Mouse (Mus musculus) CD4-positive, CD25-positive, alpha-beta regulatory T cell, adult 2 months (primary cell): Measurements from ENCODE around the gene Nfkb2.

Source experiments
- DNase-seq: peaks from one replicate; pipeline ENCODE4 v3.0.0-alpha.2; 2012; ENCODE audit warnings: low read depth, low spot score

Gene Nfkb2

GRCm38 (mm10) chr19:46308706-46309435 is 4.8 kb downstream of the Nfkb2 start:
- DNase-seq = peak; percentile 94

DNA sequence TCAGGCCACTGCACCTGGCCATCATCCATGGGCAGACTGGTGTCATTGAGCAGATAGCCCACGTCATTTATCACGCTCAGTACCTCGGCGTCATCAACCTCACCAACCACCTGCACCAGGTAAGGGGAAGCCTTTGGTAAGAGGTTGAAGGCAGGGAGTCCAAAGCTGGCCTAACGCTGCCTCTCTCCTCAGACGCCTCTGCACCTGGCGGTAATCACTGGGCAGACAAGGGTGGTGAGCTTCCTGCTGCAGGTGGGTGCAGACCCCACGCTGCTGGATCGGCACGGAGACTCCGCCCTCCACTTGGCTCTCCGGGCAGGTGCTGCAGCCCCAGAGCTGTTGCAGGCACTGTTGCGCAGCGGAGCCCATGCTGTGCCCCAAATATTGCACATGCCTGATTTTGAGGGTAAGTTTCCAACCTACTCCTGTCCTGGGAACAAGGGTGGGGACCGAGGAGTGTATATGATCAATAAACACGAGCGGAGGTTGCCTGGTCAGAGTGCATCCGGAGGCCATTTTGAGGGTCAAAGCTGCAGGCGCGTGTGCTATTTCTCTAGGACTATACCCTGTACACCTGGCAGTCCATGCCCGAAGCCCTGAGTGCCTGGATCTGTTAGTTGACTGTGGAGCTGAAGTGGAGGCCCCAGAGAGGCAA is 5.7 kb downstream of the Nfkb2 start:
- no peak for DNase-seq

DNA sequence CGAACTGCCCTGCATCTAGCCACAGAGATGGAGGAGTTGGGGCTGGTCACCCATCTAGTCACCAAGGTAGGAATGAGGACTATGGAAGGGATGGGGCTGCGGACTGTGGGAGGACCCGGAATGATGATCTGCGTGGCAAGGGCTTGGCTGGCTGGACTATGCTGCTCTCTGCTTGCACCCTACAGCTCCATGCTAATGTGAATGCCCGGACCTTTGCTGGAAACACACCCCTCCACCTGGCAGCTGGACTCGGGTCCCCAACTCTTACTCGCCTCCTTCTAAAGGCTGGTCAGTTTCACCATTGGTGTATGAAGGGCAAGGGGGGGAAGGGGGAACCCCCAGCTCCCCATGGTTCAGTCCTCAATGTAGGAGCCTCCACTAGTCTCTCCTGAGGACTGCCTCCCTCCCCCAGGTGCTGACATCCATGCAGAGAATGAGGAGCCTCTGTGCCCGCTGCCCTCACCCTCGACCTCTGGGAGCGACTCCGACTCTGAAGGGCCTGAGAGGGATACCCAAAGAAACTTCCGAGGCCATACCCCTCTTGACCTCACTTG is 6.3 kb downstream of the Nfkb2 start:
- DNase-seq = no peak

DNA sequence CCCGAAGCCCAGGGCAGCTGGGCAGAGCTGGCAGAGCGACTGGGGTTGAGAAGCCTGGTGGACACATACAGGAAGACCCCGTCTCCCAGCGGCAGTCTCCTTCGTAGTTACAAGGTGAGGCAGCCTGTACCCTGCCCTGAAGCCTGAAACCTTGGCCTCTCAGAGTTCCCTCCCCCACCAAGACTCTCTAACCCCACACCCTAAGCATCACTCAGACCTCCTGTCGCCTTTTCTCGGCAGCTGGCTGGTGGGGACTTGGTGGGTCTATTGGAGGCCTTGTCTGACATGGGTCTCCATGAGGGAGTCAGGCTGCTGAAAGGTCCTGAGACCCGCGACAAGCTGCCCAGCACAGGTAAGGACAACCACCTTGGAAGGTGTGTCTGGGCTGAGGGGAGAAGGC is 7.2 kb downstream of the Nfkb2 start:
- no peak for DNase-seq

GRCm38 (mm10) chr19:46312566-46312965 is 8.4 kb downstream of the Nfkb2 start:
- DNase-seq = no peak

DNA sequence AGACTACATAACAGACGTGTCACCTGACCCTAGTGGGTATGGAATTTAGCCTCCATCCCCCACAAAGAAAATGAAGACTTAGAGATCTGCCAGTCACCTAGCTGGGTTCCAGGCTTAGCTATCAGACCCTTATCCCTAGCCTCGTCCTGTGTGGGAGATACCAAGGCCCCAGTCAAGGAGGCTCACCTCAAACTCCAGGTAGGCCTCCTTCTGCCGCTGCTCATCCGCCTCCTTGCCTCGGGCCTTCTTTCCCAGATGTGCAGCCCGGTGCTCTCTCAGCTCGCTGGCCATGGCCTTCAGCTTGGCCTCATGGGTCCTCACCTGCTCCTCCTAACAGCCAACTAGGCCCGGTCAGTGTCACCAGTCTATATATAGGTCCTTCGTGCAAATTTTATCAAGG is 9.0 kb downstream of the Nfkb2 start:
- DNase-seq = no peak

- DNase-seq = no peak
Measured at GRCm38 (mm10) chr19:46313591-46313990, 9.5 kb downstream of the Nfkb2 start.

GRCm38 (mm10) chr19:46314151-46314601 is 10.1 kb downstream of the Nfkb2 start:
- DNase-seq = peak; percentile 42

GRCm38 (mm10) chr19:46314872-46315742 is 11.0 kb downstream of the Nfkb2 start:
- peak; percentile 40 for DNase-seq

DNA sequence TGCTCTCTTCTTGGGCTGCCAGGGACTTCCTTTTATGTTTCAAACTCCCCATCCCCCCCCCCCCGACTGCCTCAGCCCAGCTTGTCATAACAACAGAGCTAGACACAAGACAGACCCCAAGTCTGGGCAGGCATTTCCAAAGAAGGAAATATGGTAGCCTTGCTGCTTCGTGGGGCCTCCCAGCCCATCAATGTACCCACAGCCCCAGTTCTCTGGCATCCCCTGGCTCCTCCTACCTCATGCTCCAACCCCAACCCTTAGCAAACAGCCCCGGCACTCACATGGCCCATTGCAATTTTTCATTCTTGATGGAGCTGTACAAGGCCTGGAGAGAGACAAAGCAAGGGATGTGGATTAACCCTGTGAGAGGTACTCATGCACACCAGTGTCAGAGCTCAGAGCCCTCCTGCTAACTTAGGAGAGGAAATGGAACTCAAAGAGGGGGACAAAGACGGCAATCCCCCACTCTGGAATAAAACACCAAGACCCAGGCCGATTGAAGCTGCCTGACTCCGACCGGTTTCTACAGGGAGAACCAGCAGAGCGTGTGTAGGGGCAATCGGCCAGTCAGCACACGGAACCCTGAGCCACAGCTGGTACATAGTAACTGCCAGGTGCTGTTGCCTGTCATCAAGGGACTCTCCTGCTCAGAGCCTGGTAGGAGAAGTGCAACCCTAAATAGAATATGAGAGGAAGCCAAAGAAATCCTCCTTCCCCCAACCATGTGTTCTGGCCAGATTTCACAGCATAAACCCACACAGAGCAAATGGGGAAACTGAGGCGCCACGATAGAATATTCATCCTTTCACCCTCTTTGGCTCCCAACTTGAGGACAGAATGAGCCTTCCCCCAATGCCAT is 11.9 kb downstream of the Nfkb2 start:
- DNase-seq = peak; percentile 4

DNA sequence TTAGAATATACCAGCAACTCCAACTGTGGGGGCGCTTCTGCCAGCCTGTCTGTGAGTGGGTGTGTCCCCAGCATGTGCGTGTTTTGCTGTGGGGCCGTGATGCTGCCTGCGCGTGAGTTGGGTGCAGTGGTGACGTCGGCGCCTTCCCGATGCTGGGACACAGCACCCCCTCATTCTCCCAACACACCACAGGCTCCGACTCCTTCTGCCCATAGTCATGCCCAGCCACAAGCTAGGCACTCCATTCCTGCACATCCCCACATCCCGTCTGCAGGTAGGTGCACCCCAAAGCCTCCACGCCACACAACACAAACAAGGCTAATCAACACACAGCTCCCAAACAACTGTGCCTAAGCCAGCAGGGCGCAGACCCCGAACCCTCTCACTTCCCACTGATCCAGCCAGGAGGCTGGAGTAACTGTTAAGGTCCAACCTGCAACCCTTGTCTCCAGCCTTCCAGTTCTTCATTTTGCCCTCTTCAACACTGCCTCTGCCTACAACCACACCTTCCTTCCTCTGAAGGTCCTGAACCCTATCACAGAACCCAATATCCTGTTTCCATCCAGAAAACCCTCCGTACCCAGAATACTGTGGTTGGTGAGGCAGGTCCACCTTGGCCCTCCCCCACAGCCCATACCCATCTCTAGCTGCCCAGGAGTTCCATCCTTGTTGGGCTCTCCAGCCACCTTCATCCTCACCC is 12.9 kb downstream of the Nfkb2 start:
- peak; percentile 21 for DNase-seq

DNA sequence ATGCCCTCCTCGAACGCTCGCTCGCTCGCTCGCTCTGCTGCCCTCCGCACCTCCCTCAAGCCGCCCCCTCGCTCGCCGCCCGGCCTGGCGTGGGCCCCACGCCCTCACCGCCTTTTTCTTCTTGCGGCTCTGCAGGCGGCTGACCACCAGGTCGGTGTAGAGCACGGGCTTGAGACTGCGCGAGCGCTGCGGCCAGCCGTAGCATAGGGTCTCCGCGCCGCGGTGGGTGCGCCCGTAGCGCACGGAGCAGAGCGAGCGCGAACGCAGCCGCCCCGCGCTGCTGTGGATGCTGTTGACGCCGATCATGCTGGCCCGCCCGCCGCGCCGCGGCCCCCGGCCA is 13.4 kb downstream of the Nfkb2 start:
- DNase-seq = no peak

GRCm38 (mm10) chr19:46318031-46318471 is 13.9 kb downstream of the Nfkb2 start:
- DNase-seq = peak; percentile 28

DNA sequence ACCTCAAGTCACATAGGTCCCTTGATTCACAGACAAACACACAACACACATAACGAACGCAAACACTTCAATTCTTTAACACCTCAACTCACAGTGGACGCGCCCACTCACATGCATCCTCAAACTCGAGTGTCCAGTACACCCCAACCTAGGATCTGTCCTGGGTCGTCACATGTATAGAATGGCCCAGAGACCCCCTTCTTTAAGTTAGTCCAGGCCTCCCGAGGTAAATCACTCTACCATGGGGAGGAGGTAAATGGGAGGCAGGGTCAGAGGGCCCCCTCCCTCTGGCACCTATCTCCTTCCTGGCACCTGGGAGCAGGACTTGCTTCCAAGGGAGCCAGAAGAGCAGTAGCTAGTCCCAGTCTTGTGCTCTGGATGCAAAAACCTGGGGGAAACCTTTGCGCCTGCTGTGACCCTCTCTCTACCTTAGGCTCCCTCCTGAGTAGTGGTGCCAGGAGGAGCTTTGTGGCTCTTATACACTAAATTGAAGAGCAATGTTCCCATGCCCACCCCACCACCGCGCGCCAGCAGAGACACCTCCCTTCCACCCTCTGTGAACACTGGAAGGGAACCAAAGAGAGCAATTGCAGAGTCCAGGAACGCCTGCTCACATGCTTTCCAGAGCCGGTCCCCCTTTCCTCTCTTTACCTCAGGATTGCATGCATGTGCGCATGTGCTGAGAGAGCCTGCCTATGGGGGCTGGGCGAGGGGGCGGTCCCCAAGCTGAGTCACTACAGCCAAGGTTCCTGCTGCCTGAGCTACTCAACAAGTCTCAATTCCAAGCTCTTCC is 14.7 kb downstream of the Nfkb2 start:
- DNase-seq = peak; percentile 29

DNA sequence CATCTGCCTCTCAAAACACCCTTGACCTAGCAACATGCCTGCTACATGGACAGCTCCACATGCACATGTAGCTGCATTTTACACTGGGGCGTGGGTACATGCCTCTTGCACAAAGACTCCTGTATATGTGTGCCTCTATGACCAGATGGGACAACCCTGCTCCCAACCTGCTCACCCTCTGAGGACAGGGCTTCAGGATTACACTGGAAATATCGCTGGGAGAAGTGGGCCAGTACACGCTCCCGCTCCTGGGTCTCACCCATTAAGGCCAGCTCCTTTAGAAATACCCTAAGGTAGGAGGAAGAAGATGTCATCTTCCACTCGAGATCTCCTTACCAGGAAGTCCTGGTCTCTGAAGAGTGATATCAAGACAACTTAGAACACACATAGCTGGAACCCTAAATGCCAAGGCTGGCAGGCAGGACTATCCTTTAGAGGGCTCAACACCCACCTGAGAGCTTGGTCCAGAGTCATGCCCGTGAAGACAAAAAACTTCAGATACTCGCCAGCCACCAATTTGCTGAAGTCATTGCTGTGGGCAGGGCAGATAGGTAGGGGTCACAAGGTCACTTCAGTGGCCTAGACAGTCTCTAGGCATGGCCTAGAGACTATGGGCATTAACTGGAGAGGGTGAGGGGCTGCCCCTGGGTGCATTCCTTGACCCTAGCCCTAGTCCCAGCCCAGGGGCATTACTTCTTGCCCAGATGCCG is 16.1 kb downstream of the Nfkb2 start:
- no peak for DNase-seq

DNA sequence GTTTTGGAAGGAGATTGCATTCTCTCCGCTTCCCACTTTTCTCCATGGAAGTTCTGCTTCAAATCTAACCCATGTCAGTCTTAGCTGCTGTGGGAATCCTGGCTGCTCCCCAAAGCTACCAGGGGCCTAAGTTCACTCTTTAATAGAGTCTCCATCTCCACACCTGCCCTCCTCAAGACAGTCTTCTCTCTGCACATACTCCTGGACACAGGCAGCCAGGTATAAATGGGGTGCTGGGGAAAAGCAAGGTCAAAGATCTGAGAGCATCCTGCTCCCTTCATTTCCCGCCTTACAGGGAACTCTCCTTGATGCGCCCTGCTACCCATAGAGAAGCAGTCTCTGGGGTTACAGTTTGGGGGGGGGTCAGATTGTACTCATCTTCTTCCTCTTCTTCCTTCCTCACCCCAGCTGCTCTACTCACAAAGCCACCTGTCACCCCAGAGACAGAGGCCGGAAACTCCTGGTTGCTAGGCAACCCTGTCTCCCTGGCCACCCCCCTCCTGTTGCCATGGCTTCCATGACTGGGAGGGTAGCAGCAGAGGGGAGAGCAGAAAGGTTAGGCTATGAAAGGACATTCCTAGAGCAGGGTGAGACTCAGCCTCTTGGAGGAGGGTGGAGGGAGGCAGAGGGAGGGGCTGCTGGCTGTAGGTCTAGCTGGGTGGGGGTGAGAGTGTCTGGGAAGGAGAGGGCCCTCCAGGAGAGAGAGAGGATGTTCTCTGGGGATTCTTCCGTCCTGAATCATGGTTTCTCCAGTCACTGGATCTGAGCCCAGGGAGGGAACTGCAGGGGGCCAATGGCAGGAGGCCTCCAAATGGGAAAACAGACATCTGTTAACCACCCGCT is 17.2 kb downstream of the Nfkb2 start:
- DNase-seq = peak; percentile 66

DNA sequence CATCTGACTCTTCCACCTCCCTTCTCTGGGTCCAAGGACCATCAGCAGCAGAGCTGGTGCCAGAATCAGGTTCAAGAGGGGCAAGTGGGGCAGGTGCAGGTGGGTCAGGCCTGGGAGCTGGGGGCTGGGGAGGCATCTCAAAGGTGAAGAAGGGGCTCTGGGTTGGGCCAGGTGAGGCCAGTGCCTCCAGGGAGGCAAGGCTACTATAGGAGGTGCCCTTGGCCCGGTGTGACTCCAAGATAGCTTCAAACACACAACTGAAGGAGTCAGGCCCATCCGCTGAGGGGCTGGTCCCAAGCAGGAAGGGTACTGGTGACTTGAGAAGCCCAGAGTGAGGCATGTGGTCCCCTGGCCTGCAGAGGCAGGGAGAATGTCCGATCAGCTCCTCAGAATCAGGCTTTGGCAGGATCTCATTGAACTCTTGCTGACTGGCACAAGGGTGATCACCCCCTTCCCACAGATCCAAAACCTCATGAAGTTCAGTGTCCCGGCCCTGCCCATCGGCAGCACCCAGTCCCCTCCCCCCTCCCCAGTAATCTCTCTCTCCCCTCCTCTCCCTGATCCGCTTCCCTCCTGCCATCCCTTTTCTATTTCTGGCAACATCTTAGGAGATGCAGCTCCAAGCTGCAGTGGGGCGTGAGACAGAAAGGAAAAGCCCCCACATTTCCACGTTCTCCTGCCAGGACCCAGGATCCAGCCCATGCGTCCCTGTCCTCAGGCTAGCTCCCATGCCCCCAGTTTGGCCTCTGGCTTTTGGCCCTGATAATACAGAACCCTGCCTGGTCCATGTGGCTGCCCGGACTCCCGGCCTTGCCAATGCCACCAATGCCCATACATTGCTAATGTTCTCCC is 18.2 kb downstream of the Nfkb2 start:
- no peak for DNase-seq
